Mouse (Mus musculus): ENCODE results near the gene Irf2bpl. TPM values are rescaled to one million over a fixed set of nuclear protein-coding genes. Genes with fewer than 3 reads are reported as not detected.

The Irf2bpl gene
- polyA plus RNA-seq, 1 experiment from 2014 or later: 10.0 TPM

DNA sequence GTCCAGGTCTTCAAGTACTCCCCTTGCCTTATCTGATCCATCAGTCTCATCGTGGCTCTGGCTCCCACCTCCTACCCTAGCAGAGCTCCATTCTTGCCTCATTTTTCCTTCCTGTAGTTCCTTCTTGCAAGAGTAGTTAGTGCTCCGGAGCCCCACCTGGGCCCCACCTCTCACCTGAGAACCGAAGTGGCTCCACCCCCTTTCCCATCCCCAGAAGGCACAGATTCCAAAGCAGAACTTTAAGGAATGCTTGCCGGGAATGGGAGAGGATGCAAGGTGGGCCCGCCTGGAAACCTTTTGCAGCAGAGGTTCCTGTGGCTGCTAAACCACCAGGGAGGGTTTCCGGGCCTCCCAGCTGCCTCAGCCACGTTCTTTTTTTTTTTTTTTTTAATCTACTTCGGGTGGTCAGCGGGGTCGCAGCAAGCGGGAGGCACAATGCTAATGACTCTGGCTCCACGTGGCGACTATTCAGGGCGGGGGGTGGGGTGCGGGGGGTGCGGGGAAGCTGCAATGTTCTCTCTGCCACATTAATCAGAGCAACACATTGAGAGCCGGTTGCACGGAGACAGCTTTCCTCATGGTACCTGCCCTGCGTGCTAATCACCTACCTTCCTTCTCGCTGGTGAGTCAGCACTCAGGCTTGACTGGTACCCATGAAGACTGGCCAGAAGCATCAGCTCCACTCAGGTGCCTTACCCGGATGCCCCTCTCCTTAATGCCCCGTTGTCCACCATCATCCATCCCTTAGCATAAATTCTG is 27.9 kb upstream of the Irf2bpl start:
- 9% methylated on average over 22 of the region's 22 CpGs for WGBS
- H3K4me3 ChIP-seq (ENCODE audit: low read depth, low read length): no peak overlapping the region
- no peak overlapping the region for H3K4me2 ChIP-seq (replicated peaks; ENCODE audit: low read depth)
- H3K36me3 ChIP-seq (ENCODE audit: control insufficient read depth, insufficient read depth): no peaks in the 10 kb centered on the region
- H3K27me3 ChIP-seq (replicated peaks; ENCODE audit: control insufficient read depth, insufficient read depth, low read length): no peaks in the 10 kb centered on the region
- no peak overlapping the region for H3K9ac ChIP-seq (ENCODE audit: low read depth, low read length)
- ATAC-seq: no peak
- TF ChIP-seq CTCF (IDR thresholded peaks at IDR 0.05; ENCODE audit: low read depth): no peak
- no peaks in the 10 kb centered on the region for H3K9me3 ChIP-seq (ENCODE audit: control insufficient read depth)
- H3K4me1 ChIP-seq (replicated peaks; ENCODE audit: control insufficient read depth, insufficient read depth, low read length): 0 out of 2 replicates have a peak, but pooled peaks cover 3% of the 10 kb centered on the region
- no peak overlapping the region for H3K27ac ChIP-seq (ENCODE audit: low read depth, low read length)

DNA sequence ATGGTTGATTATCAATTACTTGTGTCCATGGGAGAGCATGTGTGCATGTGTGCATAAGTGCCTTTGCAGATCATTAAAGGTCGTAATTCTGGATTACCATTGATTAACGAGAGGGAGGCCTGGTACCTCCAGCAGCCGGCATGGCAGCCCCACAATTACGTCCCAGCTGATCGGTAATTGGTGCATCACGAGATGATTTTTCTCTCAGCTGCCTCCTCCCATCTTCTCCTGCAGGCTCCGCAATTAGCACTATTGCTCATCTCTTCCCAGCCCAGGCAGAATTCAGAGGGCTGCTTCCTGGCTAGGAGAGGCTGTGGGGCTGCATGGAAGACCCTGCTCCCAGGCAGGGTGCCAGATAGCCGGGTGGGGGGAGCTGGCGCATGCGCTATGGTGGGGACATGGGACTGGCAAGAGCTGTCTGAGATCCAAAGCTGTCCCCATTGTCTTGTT is 26.9 kb upstream of the Irf2bpl start:
- Histone ChIP-seq H3K9ac (ENCODE audit: low read depth, low read length) (no peak overlapping the region), H3K4me3 (ENCODE audit: low read depth, low read length) (no peak overlapping the region), H3K9me3 (ENCODE audit: control insufficient read depth) (no peaks in the 10 kb centered on the region), H3K4me1 (replicated peaks; ENCODE audit: control insufficient read depth, insufficient read depth, low read length) (0 out of 2 replicates have a peak, but pooled peaks cover 3% of the 10 kb centered on the region), H3K4me2 (replicated peaks; ENCODE audit: low read depth) (no peak overlapping the region), H3K36me3 (ENCODE audit: control insufficient read depth, insufficient read depth) (no peaks in the 10 kb centered on the region), H3K27ac (ENCODE audit: low read depth, low read length) (no peak overlapping the region), H3K27me3 (replicated peaks; ENCODE audit: control insufficient read depth, insufficient read depth, low read length) (no peaks in the 10 kb centered on the region)
- TF ChIP-seq CTCF (IDR thresholded peaks at IDR 0.05; ENCODE audit: low read depth): no peak
- 43% methylated on average over 10 of the region's 10 CpGs for WGBS
- no peak for ATAC-seq

DNA sequence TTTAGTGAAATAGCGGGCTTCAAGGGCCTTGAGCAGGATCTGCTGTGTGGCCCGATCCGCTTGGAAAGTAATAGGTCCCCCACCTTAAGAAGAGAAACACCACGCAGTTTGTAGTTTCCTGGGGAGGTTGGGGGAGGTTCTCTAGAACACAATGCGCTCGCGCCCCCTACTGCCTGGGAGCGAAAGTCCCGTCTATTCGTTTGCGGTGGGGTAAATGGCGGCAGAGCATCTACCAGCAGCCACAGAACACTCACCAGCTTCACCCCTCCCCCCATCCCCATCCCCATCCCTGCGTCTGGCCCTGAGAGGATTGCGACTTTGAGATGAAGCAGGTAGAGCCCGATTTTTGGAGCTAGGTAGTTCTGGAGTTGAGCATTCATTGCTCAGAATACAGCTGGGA is 21.8 kb upstream of the Irf2bpl start:
- no peaks in the 10 kb centered on the region for H3K36me3 ChIP-seq (ENCODE audit: control insufficient read depth, insufficient read depth)
- peak; percentile 88 for TF ChIP-seq CTCF (IDR thresholded peaks at IDR 0.05; ENCODE audit: low read depth)
- H3K4me1 ChIP-seq (replicated peaks; ENCODE audit: control insufficient read depth, insufficient read depth, low read length): no peaks in the 10 kb centered on the region
- no peak overlapping the region for H3K27ac ChIP-seq (ENCODE audit: low read depth, low read length)
- no peaks in the 10 kb centered on the region for H3K9me3 ChIP-seq (ENCODE audit: control insufficient read depth)
- ATAC-seq: 0 out of 2 replicates have a peak, but pooled peaks have one; percentile 29
- H3K9ac ChIP-seq (ENCODE audit: low read depth, low read length): no peak overlapping the region
- H3K27me3 ChIP-seq (replicated peaks; ENCODE audit: control insufficient read depth, insufficient read depth, low read length): no peaks in the 10 kb centered on the region
- H3K4me2 ChIP-seq (replicated peaks; ENCODE audit: low read depth): no peak overlapping the region
- WGBS: 2% methylated on average over 15 of the region's 15 CpGs
- no peak overlapping the region for H3K4me3 ChIP-seq (ENCODE audit: low read depth, low read length)

DNA sequence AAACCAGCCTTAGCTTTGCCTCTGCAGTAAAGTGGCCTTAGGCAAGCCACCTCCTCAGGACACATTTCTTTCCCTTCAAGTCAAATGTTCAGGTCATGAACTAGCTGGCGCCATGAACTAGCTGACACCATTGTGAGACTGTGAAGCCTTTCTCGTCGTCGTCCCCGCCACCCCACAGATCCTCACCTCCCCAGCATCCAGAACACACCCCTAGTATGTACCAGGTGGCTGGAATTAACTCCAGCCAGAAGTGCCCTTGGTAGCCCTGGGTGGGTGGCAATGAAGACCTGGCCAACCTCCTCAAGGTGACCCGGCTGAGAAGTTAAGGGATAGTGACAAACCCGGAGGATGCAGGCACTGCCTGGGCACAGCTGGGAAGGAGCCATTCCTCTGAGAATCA is 21.3 kb upstream of the Irf2bpl start:
- no peak overlapping the region for H3K27ac ChIP-seq (ENCODE audit: low read depth, low read length)
- ATAC-seq: no peak

DNA sequence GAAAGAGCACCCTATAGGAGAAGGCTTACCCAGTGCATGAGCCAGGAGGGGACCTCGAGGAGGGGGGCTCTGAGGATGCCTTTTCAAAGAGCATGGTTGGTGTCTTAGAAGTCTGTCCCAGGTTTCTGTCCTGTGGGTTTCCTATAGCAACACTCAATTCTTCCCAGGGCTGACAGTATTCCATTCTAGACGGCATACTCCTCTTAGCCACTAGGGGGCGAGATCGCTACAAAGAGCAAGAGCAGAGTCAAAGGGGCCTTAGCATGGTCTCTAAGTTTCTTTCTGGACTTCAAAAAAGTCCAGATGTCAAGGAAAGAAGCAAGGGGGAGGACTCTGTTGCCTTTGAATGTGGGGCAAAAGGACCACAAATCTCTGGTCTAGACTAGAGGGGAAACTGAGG is 20.6 kb upstream of the Irf2bpl start:
- no peak; the same call in 1 of the 2 replicates for ATAC-seq

More for the DNA sequence above, 21.3 kb upstream of the Irf2bpl start:
- Histone ChIP-seq H3K4me1 (replicated peaks; ENCODE audit: control insufficient read depth, insufficient read depth, low read length) (no peaks in the 10 kb centered on the region), H3K27me3 (replicated peaks; ENCODE audit: control insufficient read depth, insufficient read depth, low read length) (no peaks in the 10 kb centered on the region), H3K36me3 (ENCODE audit: control insufficient read depth, insufficient read depth) (no peaks in the 10 kb centered on the region), H3K4me2 (replicated peaks; ENCODE audit: low read depth) (no peak overlapping the region), H3K9ac (ENCODE audit: low read depth, low read length) (no peak overlapping the region), H3K4me3 (ENCODE audit: low read depth, low read length) (no peak overlapping the region), H3K9me3 (ENCODE audit: control insufficient read depth) (no peaks in the 10 kb centered on the region)
- no peak for TF ChIP-seq CTCF (IDR thresholded peaks at IDR 0.05; ENCODE audit: low read depth)
- 62% methylated on average over 7 of the region's 7 CpGs for WGBS

DNA sequence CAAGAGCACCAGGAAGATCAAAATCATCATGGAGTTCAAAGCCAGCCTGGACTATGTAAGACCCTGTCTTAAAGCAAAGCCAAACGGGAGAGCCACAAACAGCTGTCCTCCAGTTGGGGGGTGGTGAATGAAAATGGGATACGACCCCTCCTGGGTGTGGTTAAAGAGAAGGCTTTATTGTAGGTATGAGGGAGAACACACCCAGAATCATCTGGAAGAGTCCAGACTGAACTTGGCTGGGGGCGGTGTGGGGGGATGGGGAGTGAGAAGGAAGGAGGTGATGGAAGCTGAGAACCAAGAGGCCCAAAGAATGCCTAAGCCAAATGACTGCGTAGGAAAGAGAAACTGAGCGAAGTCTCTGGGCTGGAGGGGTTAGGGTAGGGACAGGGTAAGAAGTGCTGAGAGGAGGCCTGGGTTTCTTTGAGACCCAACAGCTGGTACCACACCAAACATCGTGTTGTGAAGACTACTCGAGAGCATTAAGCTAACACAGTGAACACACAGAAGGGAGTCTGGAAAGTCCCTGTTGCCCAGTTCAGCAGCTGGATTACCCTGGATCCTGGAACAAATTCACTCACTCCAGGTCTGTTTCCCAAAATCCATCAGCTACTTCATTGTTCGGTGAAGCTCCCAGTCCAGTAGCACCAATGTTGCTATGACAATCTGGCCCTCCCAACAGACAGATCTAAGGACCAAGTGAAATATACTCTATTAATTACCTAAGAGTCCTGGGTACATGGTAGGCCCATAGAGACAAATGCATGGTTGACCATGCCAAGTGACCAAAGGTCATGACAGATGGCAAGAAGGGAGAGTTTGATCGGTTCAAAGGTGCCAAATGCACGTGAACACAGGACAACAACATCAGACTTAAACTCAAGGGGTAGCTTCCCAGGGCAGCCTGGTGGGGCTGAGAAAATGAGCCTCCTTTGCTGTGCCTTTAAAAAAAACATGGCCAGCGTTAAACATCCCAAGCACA is 19.5 kb upstream of the Irf2bpl start:
- no peak for ATAC-seq
- TF ChIP-seq CTCF (IDR thresholded peaks at IDR 0.05; ENCODE audit: low read depth): no peak
- Histone ChIP-seq H3K27me3 (replicated peaks; ENCODE audit: control insufficient read depth, insufficient read depth, low read length) (no peaks in the 10 kb centered on the region), H3K27ac (ENCODE audit: low read depth, low read length) (no peak overlapping the region), H3K9ac (ENCODE audit: low read depth, low read length) (no peak overlapping the region), H3K4me1 (replicated peaks; ENCODE audit: control insufficient read depth, insufficient read depth, low read length) (no peaks in the 10 kb centered on the region), H3K9me3 (ENCODE audit: control insufficient read depth) (no peaks in the 10 kb centered on the region), H3K36me3 (ENCODE audit: control insufficient read depth, insufficient read depth) (no peaks in the 10 kb centered on the region), H3K4me3 (ENCODE audit: low read depth, low read length) (no peak overlapping the region), H3K4me2 (replicated peaks; ENCODE audit: low read depth) (no peak overlapping the region)
- WGBS: 70% methylated on average over 11 of the region's 11 CpGs

More for the DNA sequence above, 20.6 kb upstream of the Irf2bpl start:
- no peak overlapping the region for H3K9ac ChIP-seq (ENCODE audit: low read depth, low read length)
- no peaks in the 10 kb centered on the region for H3K9me3 ChIP-seq (ENCODE audit: control insufficient read depth)
- H3K36me3 ChIP-seq (ENCODE audit: control insufficient read depth, insufficient read depth): no peaks in the 10 kb centered on the region
- WGBS: 11% methylated on average over 4 of the region's 4 CpGs
- H3K4me3 ChIP-seq (ENCODE audit: low read depth, low read length): no peak overlapping the region
- H3K27me3 ChIP-seq (replicated peaks; ENCODE audit: control insufficient read depth, insufficient read depth, low read length): no peaks in the 10 kb centered on the region
- H3K4me2 ChIP-seq (replicated peaks; ENCODE audit: low read depth): no peak overlapping the region
- no peak overlapping the region for H3K27ac ChIP-seq (ENCODE audit: low read depth, low read length)
- no peaks in the 10 kb centered on the region for H3K4me1 ChIP-seq (replicated peaks; ENCODE audit: control insufficient read depth, insufficient read depth, low read length)
- peak; percentile 85 for TF ChIP-seq CTCF (IDR thresholded peaks at IDR 0.05; ENCODE audit: low read depth)
